Mouse (Mus musculus): ENCODE data around the gene Sae1. TPM values are rescaled to one million over a fixed set of nuclear protein-coding genes. Genes with fewer than 3 reads are reported as not detected.
A peak's percentile ranks its signal among the peaks of the same experiment; 100 is the strongest.
"Not testable (repeated sequence)": the region's sequence is repeated elsewhere in the genome, so short reads cannot be mapped to it uniquely, and the experiment has no call there.

Sae1 gene
- polyA plus RNA-seq, 1 experiment from 2014 or later, result 184 TPM

- no peaks in the 10 kb centered on the region for H3K36me3 ChIP-seq (ENCODE audit: insufficient read depth, low read length)
- no peak; the same call in 1 of the 2 replicates for TF ChIP-seq CTCF (IDR thresholded peaks at IDR 0.05; ENCODE audit: low read depth)
- H3K9ac ChIP-seq (ENCODE audit: low read depth, low read length), result peak overlapping the region; percentile 67
- peak overlapping the region; percentile 99 for H3K4me2 ChIP-seq (ENCODE audit: low read length)
- H3K4me1 ChIP-seq (replicated peaks; ENCODE audit: insufficient read depth, low read length), result peaks cover 27% of the 10 kb centered on the region
- no peaks in the 10 kb centered on the region for H3K9me3 ChIP-seq (replicated peaks; ENCODE audit: low read length)
- H3K27ac ChIP-seq, result peak overlapping the region; percentile 70
- no peaks in the 10 kb centered on the region for H3K27me3 ChIP-seq (ENCODE audit: insufficient read depth, low read length)
- ATAC-seq (replicated peaks; ENCODE audit: low FRiP score, low read depth) (peak; percentile 11), DNase-seq (ENCODE audit: low spot score) (peak; percentile 85)
- peak overlapping the region; percentile 80 for H3K4me3 ChIP-seq (replicated peaks; ENCODE audit: low read depth, low read length)
- under 1% methylated on average over 60 of the region's 61 CpGs for WGBS
These were observed 78.1 kb downstream of the Sae1 start for GRCm38 (mm10) chr7:16309318-16310019.

GRCm38 (mm10) chr7:16308555-16309317 lies 78.9 kb downstream of the Sae1 start:
- no peak for TF ChIP-seq CTCF (IDR thresholded peaks at IDR 0.05; ENCODE audit: low read depth)
- Histone ChIP-seq H3K27me3 (ENCODE audit: insufficient read depth, low read length) (no peaks in the 10 kb centered on the region), H3K4me1 (replicated peaks; ENCODE audit: insufficient read depth, low read length) (peaks cover 24% of the 10 kb centered on the region; the same call in 1 of the 2 replicates), H3K4me2 (ENCODE audit: low read length) (peak overlapping the region; percentile 99), H3K4me3 (replicated peaks; ENCODE audit: low read depth, low read length) (peak overlapping the region; percentile 80; the same call in 1 of the 2 replicates), H3K9me3 (replicated peaks; ENCODE audit: low read length) (no peaks in the 10 kb centered on the region), H3K27ac (peak overlapping the region; percentile 70; the same call in 1 of the 2 replicates), H3K36me3 (ENCODE audit: insufficient read depth, low read length) (no peaks in the 10 kb centered on the region), H3K9ac (ENCODE audit: low read depth, low read length) (peak overlapping the region; percentile 67; the same call in 1 of the 2 replicates)
- no peak for DNase-seq (ENCODE audit: low spot score)
- ATAC-seq (replicated peaks; ENCODE audit: low FRiP score, low read depth), result 0 out of 2 replicates have a peak, but pooled peaks have one; percentile 0
- WGBS, result 26% methylated on average over 16 of the region's 16 CpGs

DNA sequence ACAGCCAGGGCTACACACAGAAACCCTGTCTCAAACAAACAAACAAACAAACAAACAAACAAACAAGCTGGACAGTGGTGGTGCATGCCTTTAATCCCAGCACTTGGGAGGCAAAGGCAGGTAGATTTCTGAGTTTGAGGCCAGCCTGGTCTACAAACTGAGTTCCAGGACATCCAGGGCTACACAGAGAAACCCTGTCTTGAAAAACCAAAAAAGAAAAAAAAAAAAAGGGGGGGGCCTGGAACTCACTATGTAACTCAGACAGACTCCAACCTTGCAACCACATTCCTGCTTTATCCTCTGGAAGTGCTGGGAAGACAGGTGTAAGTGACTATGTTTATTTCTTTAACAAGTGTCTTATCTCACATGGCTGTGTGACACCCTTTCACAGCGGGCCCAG lies 79.5 kb downstream of the Sae1 start, which contains the start of gene Bbc3:
Gene Bbc3, plus strand, starts transcription at position 301 of the 400 bp plus-strand sequence.
- Histone ChIP-seq H3K27ac (peak within 1 kb of the TSS; percentile 70; the same call in 1 of the 2 replicates), H3K9ac (ENCODE audit: low read depth, low read length) (peak within 1 kb of the TSS; percentile 67), H3K4me3 (replicated peaks; ENCODE audit: low read depth, low read length) (peak within 1 kb of the TSS; percentile 80), H3K4me1 (replicated peaks; ENCODE audit: insufficient read depth, low read length) (peaks cover 18% of the 10 kb centered on the region; the same call in 1 of the 2 replicates), H3K4me2 (ENCODE audit: low read length) (peak within 1 kb of the TSS; percentile 99)
- DNase-seq (ENCODE audit: low spot score); H3K36me3 ChIP-seq (ENCODE audit: insufficient read depth, low read length); ATAC-seq (replicated peaks; ENCODE audit: low FRiP score, low read depth); H3K9me3 ChIP-seq (replicated peaks; ENCODE audit: low read length); H3K27me3 ChIP-seq (ENCODE audit: insufficient read depth, low read length): not testable (repeated sequence)
- WGBS, result 50% methylated on average over 1 of the region's 1 CpGs

DNA sequence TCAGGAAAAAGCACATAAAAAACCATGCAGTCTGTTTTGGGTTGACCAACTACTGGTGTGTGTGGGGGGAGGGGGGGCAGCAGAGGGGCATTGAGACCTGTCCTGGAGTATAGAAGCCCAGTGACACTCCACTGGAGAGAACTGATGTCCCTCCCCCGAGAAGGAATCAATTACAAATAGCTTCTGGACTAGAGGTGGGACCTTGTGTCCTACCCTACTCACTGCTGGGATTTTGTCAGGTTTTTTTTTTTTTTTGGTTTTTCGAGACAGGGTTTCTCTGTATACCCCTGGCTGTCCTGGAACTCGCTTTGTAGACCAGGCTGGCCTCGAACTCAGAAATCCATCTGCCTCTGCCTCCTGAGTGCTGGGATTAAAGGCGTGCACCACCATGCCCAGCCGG lies 80.5 kb downstream of the Sae1 start:
- not testable (repeated sequence) for ATAC-seq (replicated peaks; ENCODE audit: low FRiP score, low read depth); H3K36me3 ChIP-seq (ENCODE audit: insufficient read depth, low read length); H3K4me2 ChIP-seq (ENCODE audit: low read length); H3K4me3 ChIP-seq (replicated peaks; ENCODE audit: low read depth, low read length); DNase-seq (ENCODE audit: low spot score); H3K9ac ChIP-seq (ENCODE audit: low read depth, low read length); H3K27ac ChIP-seq; H3K27me3 ChIP-seq (ENCODE audit: insufficient read depth, low read length); H3K9me3 ChIP-seq (replicated peaks; ENCODE audit: low read length)
- peaks cover 13% of the 10 kb centered on the region; the same call in 1 of the 2 replicates for H3K4me1 ChIP-seq (replicated peaks; ENCODE audit: insufficient read depth, low read length)
- WGBS, result 59% methylated on average over 6 of the region's 6 CpGs

GRCm38 (mm10) chr7:16299419-16300035 lies 88.1 kb downstream of the Sae1 start:
- Histone ChIP-seq H3K36me3 (ENCODE audit: insufficient read depth, low read length) (no peaks in the 10 kb centered on the region), H3K4me2 (ENCODE audit: low read length) (peak overlapping the region; percentile 61), H3K9ac (ENCODE audit: low read depth, low read length) (peak overlapping the region; percentile 46), H3K4me1 (replicated peaks; ENCODE audit: insufficient read depth, low read length) (no peaks in the 10 kb centered on the region; the same call in 1 of the 2 replicates), H3K4me3 (replicated peaks; ENCODE audit: low read depth, low read length) (peak overlapping the region; percentile 28), H3K27me3 (ENCODE audit: insufficient read depth, low read length) (no peaks in the 10 kb centered on the region), H3K9me3 (replicated peaks; ENCODE audit: low read length) (no peaks in the 10 kb centered on the region), H3K27ac (no peak overlapping the region)
- WGBS, result under 1% methylated on average over 51 of the region's 52 CpGs
- 0 out of 2 replicates have a peak, but pooled peaks have one; percentile 1 for TF ChIP-seq CTCF (IDR thresholded peaks at IDR 0.05; ENCODE audit: low read depth)
- ATAC-seq (replicated peaks; ENCODE audit: low FRiP score, low read depth) (peak; percentile 72), DNase-seq (ENCODE audit: low spot score) (peak; percentile 87)

- WGBS, result 77% methylated on average over 5 of the region's 5 CpGs
- no peak overlapping the region for H3K27ac ChIP-seq
- no peaks in the 10 kb centered on the region for H3K9me3 ChIP-seq (replicated peaks; ENCODE audit: low read length)
- DNase-seq (ENCODE audit: low spot score) (no peak), ATAC-seq (replicated peaks; ENCODE audit: low FRiP score, low read depth) (no peak)
- no peak overlapping the region for H3K9ac ChIP-seq (ENCODE audit: low read depth, low read length)
- TF ChIP-seq CTCF (IDR thresholded peaks at IDR 0.05; ENCODE audit: low read depth), result no peak
- H3K4me3 ChIP-seq (replicated peaks; ENCODE audit: low read depth, low read length), result no peak overlapping the region
- peak overlapping the region; percentile 61 for H3K4me2 ChIP-seq (ENCODE audit: low read length)
- H3K4me1 ChIP-seq (replicated peaks; ENCODE audit: insufficient read depth, low read length), result no peaks in the 10 kb centered on the region; the same call in 1 of the 2 replicates
- no peaks in the 10 kb centered on the region for H3K27me3 ChIP-seq (ENCODE audit: insufficient read depth, low read length)
- no peaks in the 10 kb centered on the region for H3K36me3 ChIP-seq (ENCODE audit: insufficient read depth, low read length)
These were observed 88.7 kb downstream of the Sae1 start for GRCm38 (mm10) chr7:16298927-16299326.
